Mouse (Mus musculus): ENCODE measurements at regions not wholly inside any gene's neighbourhood (a gene's known extent, or its start where the extent isn't known, plus 50 kb on each side); places are given as distances from the start of the nearest gene placed in this dataset.

GRCm38 (mm10) chr7:79201246-79201645, 52.4 kb upstream of the Mfge8 start:
- no peak for DNase-seq

- no peak for DNase-seq
Observed at GRCm38 (mm10) chr7:79202336-79202735, 53.5 kb upstream of the Mfge8 start.

- DNase-seq: no peak
Observed at GRCm38 (mm10) chr7:79203481-79203880, 54.6 kb upstream of the Mfge8 start.

- DNase-seq: no peak
Observed at GRCm38 (mm10) chr7:79207140-79207539, 58.3 kb upstream of the Mfge8 start.

GRCm38 (mm10) chr7:79210376-79211215, 61.7 kb upstream of the Mfge8 start:
- DNase-seq: no peak

- no peak for DNase-seq
Observed at GRCm38 (mm10) chr7:79211287-79211976, 61.6 kb upstream of the Abhd2 start.

GRCm38 (mm10) chr7:79212231-79212630, 60.8 kb upstream of the Abhd2 start:
- no peak for DNase-seq

- no peak for DNase-seq
Observed at GRCm38 (mm10) chr7:79215001-79215400, 58.0 kb upstream of the Abhd2 start.

GRCm38 (mm10) chr7:79217232-79217631, 55.8 kb upstream of the Abhd2 start:
- peak in 1 of 2 experiments; percentile 12 for DNase-seq

GRCm38 (mm10) chr7:79222626-79223335, 50.2 kb upstream of the Abhd2 start:
- no peak for DNase-seq
